Mouse (Mus musculus) liver, embryonic 14.5 days (tissue): ENCODE results near the gene Trim69. TPM values are rescaled to one million over a fixed set of nuclear protein-coding genes. Genes with fewer than 3 reads are reported as not detected.

Experiments
- ATAC-seq: fragments of 200-750 bp; cut with Nextera tagmentation; 2 replicates; pipeline ENCODE4 v1.8.0; 2017; ENCODE audit warnings: moderate number of reproducible peaks, mild to moderate bottlenecking, moderate library complexity; ENCODE audit not compliant: insufficient read depth
- DNase-seq, 3 experiments: peaks; one replicate each; pipeline ENCODE4 v3.0.0-alpha.2; 2012 to 2013; ENCODE audit warnings: low read depth in 3 of 3, low spot score in 3 of 3
- H3K27ac ChIP-seq: fragments of 300-500 bp; sonication (generic); 2 replicates; pipeline ENCODE4 v1.5.1; 2014; ENCODE audit warnings: moderate library complexity, mild to moderate bottlenecking, control low read depth, inconsistent platforms
- H3K27me3 ChIP-seq: fragments of 300-500 bp; sonication (generic); 2 replicates; pipeline ENCODE4 v1.6.1; 2014; ENCODE audit warnings: mild to moderate bottlenecking, low read length, moderate library complexity; ENCODE audit not compliant: control insufficient read depth, insufficient read depth
- H3K36me3 ChIP-seq: fragments of 300-500 bp; sonication (generic); replicated peaks from 2 replicates; pipeline ENCODE4 v1.6.1; 2014; ENCODE audit warnings: low read depth; ENCODE audit not compliant: control insufficient read depth, insufficient read depth
- H3K4me1 ChIP-seq, 2 experiments: fragments of 200-500 bp in 1 of 2; fragments of 300-500 bp in 1 of 2; sonication (generic) in 1 of 2; replicated peaks; 2 replicates each; pipeline ENCODE4 v1.6.1; 2012 to 2014; ENCODE audit warnings: antibody characterized with exemption in 1 of 2, inconsistent platforms in 1 of 2, low read length in 1 of 2; ENCODE audit not compliant: control insufficient read depth in 2 of 2, insufficient read depth in 2 of 2
- H3K4me2 ChIP-seq: fragments of 300-500 bp; sonication (generic); 2 replicates; pipeline ENCODE4 v1.6.1; 2014; ENCODE audit warnings: low read depth, mild to moderate bottlenecking, control low read depth, moderate library complexity
- H3K4me3 ChIP-seq, 2 experiments: fragments of 200-500 bp in 1 of 2; fragments of 300-500 bp in 1 of 2; sonication (generic) in 1 of 2; 2 replicates each; pipeline ENCODE4 v1.5.1; 2012 to 2014; ENCODE audit warnings: low read depth in 2 of 2, low read length in 2 of 2, mild to moderate bottlenecking in 2 of 2, control low read depth in 1 of 2, inconsistent platforms in 1 of 2, moderate library complexity in 1 of 2; ENCODE audit not compliant: insufficient read depth in 1 of 2
- H3K9ac ChIP-seq: fragments of 300-500 bp; sonication (generic); replicated peaks from 2 replicates; pipeline ENCODE4 v1.6.1; 2014; ENCODE audit warnings: mild to moderate bottlenecking, control low read depth, moderate library complexity
- H3K9me3 ChIP-seq: fragments of 300-500 bp; sonication (generic); 2 replicates; pipeline ENCODE4 v1.6.1; 2016; ENCODE audit warnings: low read length, mixed read lengths; ENCODE audit not compliant: control insufficient read depth
- CTCF ChIP-seq: IDR thresholded peaks from 2 replicates; pipeline ENCODE4 v1.5.1; 2016; ENCODE audit warnings: antibody characterized with exemption, low read depth, control low read depth
- EP300 ChIP-seq: IDR thresholded peaks from 2 replicates; pipeline ENCODE4 v1.6.1; 2016; ENCODE audit warnings: antibody characterized with exemption, low read depth
- WGBS: fragments of 180-500 bp; shearing (Covaris S2); extraction: QIAGEN DNeasy Blood & Tissue Kit; methylation state at CpG from one replicate; pipeline ENCODE4 v1.1.7; 2014; ENCODE audit not compliant: insufficient replicate concordance; 5-methylcytosine and 5-hydroxymethylcytosine counted together
- polyA plus RNA-seq, 2 experiments: library from polyadenylated mRNA; depleted of rRNA in 1 of 2; stranded (reverse) in 1 of 2; unstranded in 1 of 2; fragments of >200 nt; fragmentation: Nextera tagmentation in 1 of 2; extraction: Ambion mirVana in 1 of 2; gene quantifications; 2 replicates each; pipeline versions ENCODE4 v1.2.1 to v1.2.3; 2012 to 2014

Trim69 gene
- polyA plus RNA-seq (2012; rRNA removed) (0.08 TPM in 1 of 2 replicates, not detected in the other), polyA plus RNA-seq (2014; fragmentation: Nextera tagmentation; extraction: Ambion mirVana) (not detected in 2 replicates)

- Histone ChIP-seq H3K4me2 (no peak within 1 kb of the TSS), H3K4me1 (peaks cover 0 to 12% of the 10 kb centered on the region in 2 experiments; a peak in 1 of 4 replicates), H3K27ac (no peak within 1 kb of the TSS), H3K36me3 (no peaks in the 10 kb centered on the region), H3K4me3 (no peak within 1 kb of the TSS), H3K9me3 (no peaks in the 10 kb centered on the region), H3K9ac (no peak within 1 kb of the TSS), H3K27me3 (no peaks in the 10 kb centered on the region)
- no peak for ATAC-seq
- no peak for TF ChIP-seq EP300
- TF ChIP-seq CTCF: peak; percentile 92
- DNase-seq: peak; percentile 50 to 63 (median 54)
- 37% methylated on average over 2 of the region's 2 CpGs for WGBS
Measured at GRCm38 (mm10) chr2:122160680-122161079, at the start of gene Trim69. TSS of gene Trim69 (plus strand) at chr2:122160700.

- ATAC-seq (no peak), DNase-seq (no peak)
- H3K27me3 ChIP-seq: no peaks in the 10 kb centered on the region
- peak overlapping the region in 1 of 2 experiments; percentile 98; a peak in 1 of 4 replicates for H3K4me3 ChIP-seq
- peaks cover 12 to 13% of the 10 kb centered on the region in 2 experiments for H3K4me1 ChIP-seq
- H3K36me3 ChIP-seq: peaks cover 6% of the 10 kb centered on the region
- no peak overlapping the region for H3K27ac ChIP-seq
- peak overlapping the region; percentile 80 for H3K4me2 ChIP-seq
- TF ChIP-seq EP300 (no peak), CTCF (no peak)
- no peak overlapping the region for H3K9ac ChIP-seq
- WGBS: 82% methylated on average over 2 of the region's 2 CpGs
- H3K9me3 ChIP-seq: no peaks in the 10 kb centered on the region
Measured at GRCm38 (mm10) chr2:122116888-122117287, 43.6 kb upstream of the Trim69 start.

- peak within 1 kb of the TSS; percentile 77 for H3K27ac ChIP-seq
- 0 out of 2 replicates have a peak, but pooled peaks have one; percentile 22 for TF ChIP-seq CTCF
- TF ChIP-seq EP300: no peak; the same call in 1 of the 2 replicates
- peak; percentile 100 for ATAC-seq
- H3K4me2 ChIP-seq: peak within 1 kb of the TSS; percentile 80
- H3K4me3 ChIP-seq: peak within 1 kb of the TSS; percentile 61 to 98
- H3K36me3 ChIP-seq: peaks cover 2% of the 10 kb centered on the region; the same call in 1 of the 2 replicates
- DNase-seq: peak; percentile 94
- no peaks in the 10 kb centered on the region for H3K9me3 ChIP-seq
- peaks cover 12 to 13% of the 10 kb centered on the region in 2 experiments for H3K4me1 ChIP-seq
- under 1% methylated on average over 46 of the region's 47 CpGs for WGBS
- H3K9ac ChIP-seq: peak within 1 kb of the TSS; percentile 97
- H3K27me3 ChIP-seq: no peaks in the 10 kb centered on the region
Measured at GRCm38 (mm10) chr2:122117961-122118958, 42.2 kb upstream of the Trim69 start, which contains the start of gene Spg11. TSS of gene Spg11 (minus strand) at chr2:122118386.

- no peaks in the 10 kb centered on the region for H3K36me3 ChIP-seq
- H3K9me3 ChIP-seq: no peaks in the 10 kb centered on the region
- H3K9ac ChIP-seq: no peak overlapping the region
- no peak for TF ChIP-seq EP300
- no peak for TF ChIP-seq CTCF
- peaks cover 13 to 28% of the 10 kb centered on the region in 2 experiments for H3K4me1 ChIP-seq
- no peak overlapping the region for H3K4me3 ChIP-seq
- no peak overlapping the region for H3K4me2 ChIP-seq
- peak; percentile 57; the same call in 1 of the 2 replicates for ATAC-seq
- H3K27me3 ChIP-seq: no peaks in the 10 kb centered on the region
- 14% methylated on average over 12 of the region's 12 CpGs for WGBS
- no peak for DNase-seq
- H3K27ac ChIP-seq: no peak overlapping the region
Measured at GRCm38 (mm10) chr2:122125680-122126572, 34.6 kb upstream of the Trim69 start.
